Mouse (Mus musculus) naive thymus-derived CD4-positive, alpha-beta T cell, adult 5 months (primary cell): ENCODE measurements around the gene Cox8a. TPM values are rescaled to one million over a fixed set of nuclear protein-coding genes. Genes with fewer than 3 reads are reported as not detected.

Source experiments
- polyA plus RNA-seq: library from polyadenylated mRNA; unstranded; fragments of 100-300 nt; shearing (Covaris generic); gene quantifications from one replicate; pipeline ENCODE4 v1.2.1, GENCODE M21; 2017

Cox8a gene
- 377 TPM for polyA plus RNA-seq

GRCm38 (mm10) chr19:7217162-7217925 is at the start of gene Cox8a:
Gene Cox8a (minus strand): TSS chr19:7217616.

GRCm38 (mm10) chr19:7240782-7241690 is 23.6 kb upstream of the Cox8a start, which contains the start of gene Naa40:
Gene Naa40 (minus strand): TSS chr19:7241183.

DNA sequence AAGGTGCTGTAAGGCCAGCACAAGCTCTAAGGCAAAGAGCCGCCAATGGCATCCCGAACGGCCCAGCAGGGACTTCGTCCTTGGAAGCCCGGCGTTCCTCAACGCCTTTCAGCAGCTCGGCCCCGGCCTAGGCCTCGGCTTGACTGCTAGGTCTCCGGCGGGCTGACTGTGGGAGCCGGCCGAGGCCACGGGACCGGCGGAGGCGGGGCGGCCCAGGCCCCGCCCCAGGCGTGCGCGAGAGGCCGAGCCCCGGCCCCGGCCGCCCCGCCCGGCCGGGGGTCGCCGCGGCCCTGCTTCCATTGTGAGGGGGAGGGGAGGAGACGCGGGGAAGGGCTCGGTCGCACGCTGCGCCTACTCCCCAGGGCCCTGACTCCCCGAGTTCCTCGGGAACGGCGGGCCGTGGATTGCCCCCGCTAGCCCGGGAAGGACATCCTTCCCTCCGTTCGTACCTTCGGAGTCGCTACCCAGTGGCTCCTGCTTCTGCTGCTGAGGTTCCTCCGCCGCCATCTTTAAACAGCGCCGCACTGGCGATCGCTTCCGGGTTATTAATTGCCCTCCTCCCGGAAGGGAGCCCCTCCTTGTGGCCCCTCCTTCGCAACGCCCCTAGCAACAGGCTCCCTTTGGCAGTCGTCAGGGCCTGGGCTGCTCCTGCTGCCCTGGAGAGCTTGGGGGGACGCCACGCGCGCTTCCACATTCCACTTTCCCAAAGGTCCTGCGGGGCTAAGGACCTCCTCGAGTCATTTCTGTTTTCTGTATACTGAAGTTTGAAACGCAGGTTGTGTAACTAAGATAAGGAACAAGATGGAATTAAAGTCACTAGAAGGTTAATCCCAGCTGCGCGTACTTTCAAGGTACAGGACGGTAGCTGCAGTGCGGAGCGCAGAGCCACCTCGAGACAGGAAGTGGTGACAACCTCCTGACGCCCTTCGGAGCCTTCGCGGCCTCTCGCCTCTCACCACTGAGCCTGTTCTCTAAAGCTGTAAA is 11.4 kb downstream of the Cox8a start, which contains the start of gene Otub1:
Otub1 (minus strand) TSS at position 564 of the 984 bp plus-strand sequence.

Other genes with a start within 250 kb of the Cox8a start
- gene Ppp1r14b, start 242.6 kb downstream of the Cox8a start, polyA plus RNA-seq = 131 TPM
- 8.5 TPM for gene Plcb3, start 241.1 kb downstream of the Cox8a start, polyA plus RNA-seq
- gene Fkbp2, start 237.1 kb downstream of the Cox8a start, polyA plus RNA-seq = 18.6 TPM
- gene Vegfb, start 230.0 kb downstream of the Cox8a start, polyA plus RNA-seq = 6.1 TPM
- 36.2 TPM for gene Dnajc4, start 225.0 kb downstream of the Cox8a start, polyA plus RNA-seq
- gene Nudt22, start 221.5 kb downstream of the Cox8a start, polyA plus RNA-seq = 4.6 TPM
- 4.1 TPM for gene Trpt1, start 221.5 kb downstream of the Cox8a start, polyA plus RNA-seq
- 241 TPM for gene Fermt3, start 198.1 kb downstream of the Cox8a start, polyA plus RNA-seq
- gene Stip1, start 177.6 kb downstream of the Cox8a start, polyA plus RNA-seq = 197 TPM
- 34.3 TPM for gene Macrod1, start 160.8 kb downstream of the Cox8a start, polyA plus RNA-seq
- not detected for gene Flrt1, start 111.9 kb downstream of the Cox8a start, polyA plus RNA-seq
- 61.1 TPM for gene Otub1, start 11.3 kb downstream of the Cox8a start, polyA plus RNA-seq
- gene Naa40, start 23.6 kb upstream of the Cox8a start, polyA plus RNA-seq = 34.3 TPM
- 3.1 TPM for gene Rcor2, start 49.7 kb upstream of the Cox8a start, polyA plus RNA-seq
- gene Mark2, start 124.2 kb upstream of the Cox8a start, polyA plus RNA-seq = 239 TPM
- 31.4 TPM for gene Spindoc, start 165.4 kb upstream of the Cox8a start, polyA plus RNA-seq
- 0.36 TPM for gene 2700081O15Rik, start 200.0 kb upstream of the Cox8a start, polyA plus RNA-seq